ENCODE assay signal across 10 mouse cellular contexts in genomic region chr13:60826052-60826451, GRCm38 (mm10). TPM values are rescaled to one million over a fixed set of nuclear protein-coding genes. Genes with fewer than 3 reads are reported as not detected.
DNase-seq lines count a peak whose midpoint lies in the region; ATAC-seq and TF ChIP-seq lines count a peak whose summit lies in the region.
"Had no signal": no experiment of that assay in that cellular context is flagged by ENCODE, and none has a peak within 500 bp of the region (broad histone marks: within the 10 kb centered on the region; RNA-seq: fewer than 3 reads in every experiment).

No protein-coding gene starts in this region.

- H3K27ac ChIP-seq in liver, adult 2 months (replicated peaks; ENCODE audit: insufficient read depth, low read depth, low read length): no peak overlapping the region
- H3K27ac ChIP-seq in liver, embryonic 12.5 days: no peak overlapping the region
- no peak overlapping the region for H3K27ac ChIP-seq in bone marrow macrophage, adult 2 months (ENCODE audit: insufficient read depth, low read depth, low read length)

- H3K79me2 ChIP-seq in liver, adult 2 months (ENCODE audit: control insufficient read depth, insufficient read depth, low read length): no peaks in the 10 kb centered on the region

- H3K9me3 ChIP-seq in liver, embryonic 12.5 days (replicated peaks): no peaks in the 10 kb centered on the region

- no peaks in the 10 kb centered on the region for H3K4me1 ChIP-seq in liver, adult 2 months (ENCODE audit: control insufficient read depth, insufficient read depth, low read length)
- H3K4me1 ChIP-seq in liver, embryonic 12.5 days: no peaks in the 10 kb centered on the region
- H3K4me1 ChIP-seq in bone marrow macrophage, adult 2 months (ENCODE audit: control insufficient read depth, insufficient read depth, low read length): 0 out of 2 replicates have a peak, but pooled peaks cover 5% of the 10 kb centered on the region

- ATAC-seq in liver, embryonic 12.5 days: no peak

- H3K4me3 ChIP-seq in liver, adult 2 months (ENCODE audit: insufficient read depth, low read depth, low read length): no peak overlapping the region
- H3K4me3 ChIP-seq in liver, embryonic 12.5 days: no peak overlapping the region
- H3K4me3 ChIP-seq in bone marrow macrophage, adult 2 months (ENCODE audit: insufficient read depth, low read length): no peak overlapping the region

- TF ChIP-seq POLR2A in liver, adult 2 months (IDR thresholded peaks at IDR 0.05; ENCODE audit: extremely low read depth, insufficient read depth, low read length): no peak
- no peak for TF ChIP-seq POLR2A in bone marrow macrophage, adult 2 months (IDR thresholded peaks at IDR 0.05; ENCODE audit: borderline replicate concordance, low read depth, low read length)

- H3K9ac ChIP-seq in liver, adult 2 months (ENCODE audit: low read depth, low read length): no peak overlapping the region
- no peak overlapping the region for H3K9ac ChIP-seq in liver, embryonic 12.5 days

- H3K27me3 ChIP-seq in liver, adult 2 months (ENCODE audit: control insufficient read depth, insufficient read depth, low read length): no peaks in the 10 kb centered on the region
- H3K27me3 ChIP-seq in liver, embryonic 12.5 days (replicated peaks): no peaks in the 10 kb centered on the region

- H3K4me2 ChIP-seq in liver, embryonic 12.5 days: no peak overlapping the region

- H3K36me3 ChIP-seq in liver, adult 2 months (ENCODE audit: control insufficient read depth, insufficient read depth, low read length): no peaks in the 10 kb centered on the region
- no peaks in the 10 kb centered on the region for H3K36me3 ChIP-seq in liver, embryonic 12.5 days

- WGBS in liver, adult 2 months: 48% methylated on average over 3 of the region's 3 CpGs
- WGBS in liver, embryonic 12.5 days (ENCODE audit: insufficient replicate concordance): 37% methylated on average over 3 of the region's 3 CpGs

- peak; percentile 47 for TF ChIP-seq CTCF in liver, adult 2 months (IDR thresholded peaks at IDR 0.05; ENCODE audit: low read depth, low read length)
- TF ChIP-seq CTCF in bone marrow macrophage, adult 2 months (IDR thresholded peaks at IDR 0.05; ENCODE audit: low read depth, low read length): peak; percentile 72

- DNase-seq in liver, adult 2 months (ENCODE audit: extremely low read depth, low read depth, low spot score): no peak
- peak; percentile 36 to 45 for DNase-seq in kidney, postnatal 4 days
- peak; percentile 77 for DNase-seq in thymus, postnatal 25 days
- DNase-seq in cerebellum, adult 11-12 months: no peak
- DNase-seq in frontal cortex, postnatal 10 days (ENCODE audit: low spot score in 2 of 2): no peak
- no peak for DNase-seq in urinary bladder, adult 18-20 months (ENCODE audit: low spot score in 2 of 2)
- DNase-seq: gastrocnemius, postnatal 10 days had no signal

RNA-seq across cellular contexts. Expression of gene Ctsll3, which starts 23.4 kb away (rescaled TPM):
- not detected in 2 replicates for total RNA-seq in liver, adult 2 months (2014; rRNA removed)
- not detected in 2 replicates for polyA plus RNA-seq in liver, adult 2 months (2012; rRNA removed)
- polyA plus RNA-seq in liver, embryonic 12.5 days (2016; fragmentation: Nextera tagmentation; extraction: Ambion mirVana): not detected in 2 replicates
- polyA plus RNA-seq in bone marrow macrophage, adult 2 months (2012; ENCODE audit: insufficient read depth, insufficient read length, missing spikeins): not detected in 2 replicates
- total RNA-seq: gastrocnemius, postnatal 10 days had no signal
- polyA plus RNA-seq: limb, embryonic 11.5 days had no signal

RNA-seq across cellular contexts. Expression of gene 4930486L24Rik, which starts 38.2 kb away (rescaled TPM):
- total RNA-seq in liver, adult 2 months (2014; rRNA removed): 0.46 TPM in 1 of 2 replicates, not detected in the other
- polyA plus RNA-seq in liver, adult 2 months (2012; rRNA removed): not detected in 2 replicates
- not detected in 2 replicates for polyA plus RNA-seq in liver, embryonic 12.5 days (2016; fragmentation: Nextera tagmentation; extraction: Ambion mirVana)
- polyA plus RNA-seq in bone marrow macrophage, adult 2 months (2012; ENCODE audit: insufficient read depth, insufficient read length, missing spikeins): not detected in 2 replicates
- polyA plus RNA-seq: limb, embryonic 11.5 days had no signal

RNA-seq across cellular contexts. Expression of gene BC051665, which starts 39.9 kb away (rescaled TPM):
- total RNA-seq in liver, adult 2 months (2014; rRNA removed): not detected in 2 replicates
- polyA plus RNA-seq in liver, adult 2 months (2012; rRNA removed): not detected in 2 replicates
- polyA plus RNA-seq in liver, embryonic 12.5 days (2016; fragmentation: Nextera tagmentation; extraction: Ambion mirVana): not detected in 2 replicates
- polyA plus RNA-seq in bone marrow macrophage, adult 2 months (2012; ENCODE audit: insufficient read depth, insufficient read length, missing spikeins): not detected in 2 replicates
- total RNA-seq: gastrocnemius, postnatal 10 days had no signal
- polyA plus RNA-seq: limb, embryonic 11.5 days had no signal

Comparison
In these comparisons a context has a peak if more than half of its experiments do, and no peak if none do; other contexts are left out.
1. DNase-seq: peak in kidney, postnatal 4 days (2 of 2) and thymus, postnatal 25 days (single experiment); none in liver, adult 2 months (single experiment), cerebellum, adult 11-12 months (single experiment), frontal cortex, postnatal 10 days (0 of 2) and urinary bladder, adult 18-20 months (0 of 2).